Mouse (Mus musculus): ENCODE measurements around the gene Rrp7a.

Rrp7a gene

DNA sequence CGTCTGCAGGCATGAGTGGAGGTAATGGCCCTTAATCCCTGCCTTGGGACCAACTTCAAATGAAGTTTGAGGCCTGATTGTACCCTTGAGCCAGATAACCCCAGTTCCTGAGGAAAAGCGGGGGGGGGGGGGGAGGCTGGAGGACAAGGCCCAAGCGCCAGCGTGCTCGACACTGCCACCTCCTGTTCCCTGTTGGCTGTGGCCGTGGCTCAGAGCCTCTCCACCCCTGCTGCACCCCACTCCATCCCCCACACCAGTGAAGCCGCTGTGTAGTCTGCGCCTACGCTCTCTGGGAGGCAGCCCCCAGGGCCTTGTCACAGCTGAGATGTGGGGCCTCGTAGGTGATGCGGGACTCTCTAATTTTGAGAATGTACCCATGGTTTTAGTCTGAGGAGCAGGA is 9.7 kb downstream of the Rrp7a start:
- 7% methylated on average over 11 of the region's 11 CpGs for WGBS

DNA sequence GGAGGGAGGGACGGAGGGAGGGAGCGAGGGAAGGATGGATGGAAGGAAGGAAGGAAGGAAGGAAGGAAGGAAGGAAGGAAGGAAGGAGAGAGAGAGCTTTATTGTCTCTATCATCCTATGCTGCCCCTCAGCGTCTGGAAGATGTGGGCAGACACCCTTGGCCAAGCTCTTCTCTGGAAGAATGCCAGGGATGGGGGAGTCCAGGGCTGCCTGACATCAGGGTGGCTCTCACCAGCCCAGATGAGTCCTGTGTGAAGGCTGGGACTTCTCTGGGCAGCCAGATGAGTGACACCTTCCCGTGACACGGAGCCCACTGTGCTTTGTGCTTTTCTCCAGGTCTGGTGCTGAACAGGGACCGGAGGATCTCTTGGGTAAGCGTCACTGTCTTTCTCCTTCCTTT is 10.7 kb downstream of the Rrp7a start:
- WGBS = 89% methylated on average over 7 of the region's 7 CpGs

DNA sequence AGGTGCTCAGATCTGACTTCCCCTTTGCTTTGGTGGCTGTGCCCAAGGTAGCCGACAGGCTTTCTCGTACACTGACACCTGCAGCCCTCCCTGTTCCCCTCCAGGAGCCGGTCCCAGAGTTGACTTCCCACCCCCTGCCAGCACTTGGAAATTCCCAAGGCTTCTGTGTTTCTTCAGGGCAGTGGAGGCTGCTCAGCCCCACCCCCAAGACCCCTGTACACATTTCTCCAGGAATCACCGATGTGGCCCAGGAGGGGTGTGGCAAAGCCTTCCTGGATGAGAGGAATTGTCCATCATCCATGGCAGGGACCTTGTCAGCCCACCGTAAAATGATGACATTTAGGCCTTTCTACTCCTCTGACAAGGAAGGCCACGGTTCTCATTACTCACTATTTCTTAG is 11.3 kb downstream of the Rrp7a start:
- WGBS = 75% methylated on average over 6 of the region's 6 CpGs

DNA sequence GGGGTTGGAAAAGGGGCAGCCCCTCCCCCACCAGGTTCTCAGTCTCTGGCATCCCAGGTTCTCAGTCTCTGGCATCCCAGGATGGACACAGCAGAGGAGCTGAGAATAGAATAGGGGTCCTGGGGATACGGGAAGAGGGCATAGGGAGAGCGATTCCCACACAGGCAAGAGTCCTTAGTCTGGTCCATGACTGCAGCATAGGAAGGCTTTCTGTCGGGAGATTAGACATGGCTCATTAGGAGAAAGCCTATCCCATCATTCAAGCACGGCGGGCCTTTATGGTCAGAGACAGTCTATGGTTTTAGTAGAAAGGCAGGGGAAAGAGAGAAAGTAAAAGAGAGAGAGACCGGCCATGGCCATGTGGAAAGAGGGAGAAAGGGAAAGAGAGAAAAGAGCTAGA is 14.8 kb downstream of the Rrp7a start:
- WGBS = 75% methylated on average over 6 of the region's 6 CpGs

DNA sequence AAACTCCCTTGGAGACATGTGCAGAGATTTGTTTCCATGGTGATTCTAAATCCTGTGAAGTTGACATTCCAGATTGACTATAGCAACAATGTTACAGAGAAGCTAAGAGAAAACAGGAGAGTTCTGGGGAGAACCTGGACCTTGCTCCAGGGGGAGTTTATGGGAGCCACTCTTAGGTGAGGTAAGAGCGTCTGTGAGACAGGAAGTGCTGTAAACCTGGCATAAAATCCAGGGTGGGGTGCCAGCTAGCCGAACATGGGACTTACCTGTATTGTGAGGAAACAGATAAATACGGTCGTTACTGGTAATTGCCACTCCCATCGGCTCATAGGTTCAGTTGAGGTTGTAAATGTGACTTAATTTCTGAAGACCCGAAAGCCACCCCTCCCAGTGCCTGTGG is 16.2 kb downstream of the Rrp7a start:
- 81% methylated on average over 6 of the region's 6 CpGs for WGBS

DNA sequence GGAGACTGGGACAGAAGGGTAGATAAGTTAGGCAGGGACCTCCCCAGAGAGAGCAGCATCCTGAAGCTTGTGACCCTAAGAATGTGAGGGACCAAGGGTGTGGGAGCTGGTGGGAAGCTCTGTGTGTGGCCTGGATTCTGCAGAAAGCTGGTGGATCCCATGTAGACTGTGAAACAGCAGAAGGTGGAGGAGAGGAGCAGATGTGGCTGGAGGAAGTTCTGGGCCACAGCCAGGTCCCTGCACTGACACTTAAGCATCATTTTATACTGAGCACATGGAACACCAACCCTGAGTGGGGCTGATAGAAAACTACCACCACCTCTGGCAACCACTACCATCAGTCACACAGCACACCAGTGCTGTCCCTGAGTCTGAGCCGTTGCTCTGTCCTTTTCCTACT is 19.5 kb downstream of the Rrp7a start:
- 40% methylated on average over 1 of the region's 1 CpGs for WGBS

DNA sequence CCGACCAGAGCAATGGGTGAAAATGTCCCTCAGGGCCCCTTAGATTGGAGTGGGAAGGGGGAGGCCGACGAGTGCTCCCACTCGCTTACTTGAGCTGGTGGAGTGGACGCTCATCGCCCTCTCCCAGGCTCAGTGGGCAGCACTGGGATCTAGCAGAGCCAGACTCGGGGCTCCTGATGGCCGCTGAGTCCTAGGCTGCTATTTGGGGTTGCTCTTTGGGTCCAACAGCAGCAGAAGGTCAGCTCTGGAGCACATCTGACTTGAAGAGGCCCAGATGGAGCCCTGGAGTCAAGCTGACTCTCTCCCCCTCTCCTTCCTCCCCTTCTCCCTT is 22.3 kb downstream of the Rrp7a start:
- 30% methylated on average over 8 of the region's 8 CpGs for WGBS

DNA sequence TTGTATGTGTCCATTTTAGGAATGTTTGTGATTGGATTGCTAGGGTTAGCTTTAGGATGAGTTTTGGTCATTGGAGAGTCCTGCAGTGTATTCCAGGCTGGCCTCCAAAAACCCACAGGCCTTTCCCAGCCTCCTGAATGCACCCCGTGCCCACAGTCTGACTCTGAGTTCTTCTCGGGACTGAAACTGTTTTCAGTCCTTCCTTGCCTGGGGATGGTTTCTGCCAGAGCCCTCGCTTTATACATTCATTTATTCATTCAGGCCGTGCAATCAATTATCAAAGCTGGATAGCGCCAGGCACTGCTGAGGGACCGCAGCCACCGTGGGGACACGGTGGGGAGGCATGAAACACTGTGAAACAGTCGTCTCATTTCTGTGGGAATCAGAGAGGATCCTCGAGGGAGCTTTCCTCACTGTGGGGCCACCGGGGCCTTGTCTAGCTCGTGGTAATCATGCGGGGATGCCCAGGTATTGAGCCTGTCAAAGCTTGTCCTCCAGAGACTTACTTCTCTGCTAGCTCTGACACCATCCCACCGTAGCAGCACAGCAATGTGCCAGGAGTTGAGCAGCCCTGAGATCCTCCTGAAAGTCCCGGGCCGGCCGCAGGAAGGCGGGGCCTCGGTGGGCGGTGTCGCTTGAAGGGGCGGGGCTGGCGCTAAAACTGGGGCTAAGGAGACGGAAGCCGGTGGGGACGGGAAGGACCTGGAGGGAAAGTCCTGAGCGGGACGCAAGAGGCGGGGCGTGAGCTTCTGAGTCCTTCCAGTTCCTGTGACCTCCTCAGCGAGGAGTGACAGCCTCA is 22.9 kb downstream of the Rrp7a start:
- 34% methylated on average over 31 of the region's 31 CpGs for WGBS

DNA sequence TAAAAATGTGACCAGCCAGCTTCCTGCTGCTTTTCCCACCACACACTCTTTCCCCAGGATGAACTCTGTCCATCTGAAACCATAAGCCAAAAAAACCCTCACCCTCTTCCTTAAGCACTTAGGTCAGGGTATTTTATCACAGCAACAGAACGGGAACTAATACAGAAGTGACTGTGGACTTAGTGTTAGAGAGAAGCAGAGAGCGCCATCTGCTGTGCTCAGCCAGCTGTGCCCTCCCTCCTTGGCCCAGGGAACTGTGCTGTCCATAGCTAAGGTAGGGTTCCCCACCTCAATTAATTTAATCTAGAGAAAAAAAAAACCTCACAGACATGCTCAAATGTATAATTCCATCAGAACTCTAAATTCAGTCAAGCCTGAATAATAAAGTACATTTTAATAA is 26.7 kb downstream of the Rrp7a start:
- WGBS = 61% methylated on average over 2 of the region's 2 CpGs

DNA sequence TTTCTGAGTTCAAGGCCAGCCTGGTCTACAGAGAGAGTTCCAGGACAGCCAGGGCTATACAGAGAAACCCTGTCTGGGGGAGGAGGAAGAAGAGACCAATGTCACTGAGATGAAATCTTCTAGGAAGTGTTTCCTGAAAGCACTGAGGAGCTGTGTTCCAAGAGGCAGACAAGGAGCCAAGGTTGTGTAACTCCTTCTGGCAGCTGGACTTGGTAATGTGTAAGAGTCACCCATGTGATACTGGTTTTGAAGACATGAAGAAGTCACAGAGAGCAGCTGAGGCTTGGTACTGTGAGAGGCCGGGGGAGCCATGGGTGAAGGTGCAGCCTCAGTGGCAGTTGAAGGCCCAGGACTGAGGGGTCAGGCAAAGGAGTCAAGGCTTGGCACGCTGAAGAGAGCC is 28.9 kb downstream of the Rrp7a start:
- 84% methylated on average over 2 of the region's 2 CpGs for WGBS

DNA sequence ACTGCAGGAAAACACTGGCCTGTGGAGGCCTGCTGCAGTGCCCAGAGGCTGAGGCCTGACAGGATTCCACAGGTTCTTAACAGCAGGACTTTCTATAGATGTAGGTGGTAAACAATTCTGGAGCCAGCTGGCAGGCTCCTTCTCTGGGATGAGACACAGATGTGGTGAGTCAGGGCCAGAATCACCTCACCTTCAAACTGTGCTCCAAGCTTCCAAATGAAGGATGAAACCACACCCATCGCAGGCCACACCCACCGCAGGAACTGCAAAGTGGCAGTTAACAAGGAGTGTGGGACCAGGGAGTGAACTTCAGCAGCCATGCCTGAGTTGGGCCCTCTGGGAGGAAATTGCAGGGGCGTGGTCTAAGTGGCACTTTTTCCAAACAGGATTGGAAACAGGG is 31.7 kb downstream of the Rrp7a start:
- WGBS = 61% methylated on average over 3 of the region's 3 CpGs

DNA sequence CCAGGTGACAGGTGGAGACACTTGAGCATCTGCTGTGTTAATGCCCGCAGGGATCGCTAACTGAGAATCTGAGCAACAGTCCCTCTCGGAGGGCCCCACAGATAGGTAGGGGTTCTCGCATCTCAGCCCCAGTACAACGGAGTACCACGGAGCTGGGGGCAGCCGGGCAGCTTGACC is 33.3 kb downstream of the Rrp7a start, which contains the start of gene Serhl:
Gene Serhl (plus strand): TSS at position 78 of the 177 bp plus-strand sequence.
- 54% methylated on average over 7 of the region's 7 CpGs for WGBS

DNA sequence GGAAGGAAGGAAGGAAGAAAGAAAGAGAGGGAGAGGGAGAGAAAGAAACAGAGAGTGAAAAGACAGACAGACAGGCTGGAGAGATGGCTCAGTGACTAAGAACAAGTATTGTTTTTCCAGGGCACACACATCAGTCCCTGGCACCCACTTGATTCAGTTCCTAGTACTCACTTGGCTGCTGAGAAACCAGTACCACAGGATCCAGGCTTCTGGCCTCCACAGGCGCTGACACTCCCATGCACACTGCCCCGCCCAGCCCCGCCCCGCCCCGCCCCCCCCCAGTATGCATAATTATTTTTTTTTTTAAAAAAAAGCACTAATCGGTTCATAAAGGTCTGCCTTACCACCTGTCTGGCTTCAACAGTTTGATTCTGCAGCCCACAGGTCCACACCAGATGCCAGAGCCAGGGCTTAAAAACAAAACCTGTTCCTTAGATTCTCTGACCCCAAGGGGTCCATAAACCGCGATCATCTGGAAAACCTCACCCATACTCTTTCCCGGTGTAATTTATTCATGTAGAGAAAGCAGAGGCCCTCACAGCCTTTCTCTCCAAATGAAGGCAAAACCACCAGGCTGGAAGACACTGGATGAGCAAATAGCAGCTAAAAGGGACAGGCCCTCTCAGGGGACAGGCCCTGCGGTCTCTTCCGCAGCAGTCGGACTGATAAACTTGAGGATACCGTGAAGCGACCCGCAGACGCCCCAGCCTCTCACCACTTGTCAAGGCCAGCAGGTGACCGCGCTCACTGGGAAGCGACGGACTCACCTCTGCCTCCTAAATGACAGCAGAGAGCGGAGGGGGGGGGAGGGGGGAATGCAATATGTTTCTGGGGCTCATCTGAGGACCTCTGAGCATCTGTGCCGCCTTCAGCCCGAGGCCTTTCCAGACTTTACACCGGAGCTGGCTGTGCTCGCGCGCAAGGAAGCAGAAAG is 33.8 kb downstream of the Rrp7a start:
- WGBS = 41% methylated on average over 27 of the region's 27 CpGs

DNA sequence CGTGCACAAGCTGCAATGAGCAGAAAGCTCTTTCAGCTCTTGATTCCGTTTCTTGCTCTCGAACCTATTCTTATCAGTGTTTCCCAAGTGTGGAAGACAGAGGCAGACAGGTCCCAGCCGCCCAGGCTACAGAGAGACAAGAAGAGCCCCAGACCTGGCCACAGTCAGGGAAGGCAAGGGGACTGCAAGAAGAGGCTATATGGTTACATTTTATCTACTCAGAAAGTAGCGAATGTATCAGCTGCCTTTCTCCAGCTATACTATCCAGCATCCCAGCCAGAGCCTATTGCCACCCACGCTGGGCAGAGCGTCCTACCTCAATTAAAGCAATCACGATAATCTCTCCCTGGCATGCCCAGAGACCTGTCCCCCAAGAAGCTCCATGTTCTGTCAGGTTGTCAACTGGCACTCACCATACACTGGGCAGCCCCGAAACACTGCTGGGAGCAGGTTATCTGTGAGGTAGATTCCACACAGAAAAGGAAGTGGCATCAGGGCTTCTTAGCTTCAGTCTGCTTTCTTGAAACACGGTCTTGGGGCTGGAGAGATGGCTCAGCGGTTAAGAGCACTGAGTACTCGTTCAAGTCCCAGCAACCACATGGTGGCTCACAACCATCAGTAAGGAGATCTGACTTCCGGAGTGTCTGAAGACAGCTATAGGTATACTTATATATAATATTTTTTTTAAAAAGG is 35.8 kb downstream of the Rrp7a start:
- 85% methylated on average over 13 of the region's 13 CpGs for WGBS

DNA sequence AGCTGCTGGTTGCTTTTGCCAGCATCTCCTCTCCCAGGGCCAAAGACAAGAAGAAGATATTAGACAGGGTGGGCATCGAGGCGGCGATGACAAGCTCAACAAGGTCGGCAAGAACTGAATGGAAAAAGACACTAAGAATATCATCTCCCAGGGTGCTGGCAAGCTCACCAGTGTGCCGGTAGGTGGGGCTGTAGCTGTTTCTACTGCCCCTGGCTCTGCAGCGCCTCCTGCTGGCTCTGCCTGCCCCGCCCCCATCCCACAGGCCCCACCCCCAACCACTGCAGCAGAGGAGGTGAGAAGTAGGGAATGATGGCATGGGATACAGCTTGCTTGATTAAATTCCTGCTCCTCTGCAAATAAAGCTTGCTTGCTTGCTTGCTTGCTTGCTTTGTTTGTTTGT is 36.7 kb downstream of the Rrp7a start:
- 40% methylated on average over 7 of the region's 7 CpGs for WGBS

DNA sequence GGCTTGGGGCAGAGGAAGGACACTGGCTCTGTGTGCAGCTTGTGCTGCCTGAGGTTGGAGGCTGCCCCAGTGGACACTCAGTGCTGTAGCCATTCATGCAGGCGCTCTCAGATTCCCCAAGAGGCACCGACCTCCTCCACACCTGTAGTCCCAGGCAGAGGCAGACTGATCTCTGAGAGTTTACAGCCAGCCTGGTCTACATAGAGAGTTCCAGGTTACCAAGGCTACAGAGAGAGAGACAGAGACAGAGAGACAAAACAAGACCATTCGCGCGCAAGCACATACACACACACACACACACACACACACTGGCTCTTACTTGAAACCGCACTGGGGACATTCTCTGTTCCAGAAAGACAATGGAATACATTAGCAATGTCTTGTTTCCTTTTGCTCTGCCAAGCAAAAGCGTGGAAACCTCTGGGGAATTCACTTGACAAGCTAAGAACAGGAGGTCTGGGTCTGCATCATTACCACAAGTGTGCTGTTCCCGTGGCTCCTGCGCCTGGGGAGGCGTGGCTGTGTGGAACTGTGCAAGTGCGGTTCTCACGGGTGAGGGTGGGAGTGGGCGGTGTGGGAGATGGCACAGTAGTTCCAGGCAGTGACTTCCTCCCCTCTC is 38.5 kb downstream of the Rrp7a start:
- WGBS = 21% methylated on average over 13 of the region's 13 CpGs

DNA sequence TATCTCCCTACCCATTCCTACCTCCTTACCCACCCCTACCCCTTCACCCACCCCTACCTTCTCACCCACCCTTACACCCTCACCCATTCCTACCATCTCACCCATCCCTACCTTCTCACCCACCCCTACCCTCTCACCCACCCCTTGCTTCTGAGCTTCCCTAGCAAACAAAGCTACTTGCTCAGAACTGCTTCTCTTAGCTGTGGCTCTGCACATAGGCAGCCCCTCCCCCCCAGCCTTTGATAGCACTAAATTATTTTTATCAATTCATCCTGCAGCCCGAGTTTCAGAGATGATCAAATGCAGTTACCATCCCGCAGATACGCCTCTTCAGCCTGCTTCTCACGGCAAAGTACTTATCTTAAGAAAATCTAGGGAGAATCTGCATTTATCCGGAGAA is 39.1 kb downstream of the Rrp7a start:
- WGBS = 39% methylated on average over 5 of the region's 5 CpGs

DNA sequence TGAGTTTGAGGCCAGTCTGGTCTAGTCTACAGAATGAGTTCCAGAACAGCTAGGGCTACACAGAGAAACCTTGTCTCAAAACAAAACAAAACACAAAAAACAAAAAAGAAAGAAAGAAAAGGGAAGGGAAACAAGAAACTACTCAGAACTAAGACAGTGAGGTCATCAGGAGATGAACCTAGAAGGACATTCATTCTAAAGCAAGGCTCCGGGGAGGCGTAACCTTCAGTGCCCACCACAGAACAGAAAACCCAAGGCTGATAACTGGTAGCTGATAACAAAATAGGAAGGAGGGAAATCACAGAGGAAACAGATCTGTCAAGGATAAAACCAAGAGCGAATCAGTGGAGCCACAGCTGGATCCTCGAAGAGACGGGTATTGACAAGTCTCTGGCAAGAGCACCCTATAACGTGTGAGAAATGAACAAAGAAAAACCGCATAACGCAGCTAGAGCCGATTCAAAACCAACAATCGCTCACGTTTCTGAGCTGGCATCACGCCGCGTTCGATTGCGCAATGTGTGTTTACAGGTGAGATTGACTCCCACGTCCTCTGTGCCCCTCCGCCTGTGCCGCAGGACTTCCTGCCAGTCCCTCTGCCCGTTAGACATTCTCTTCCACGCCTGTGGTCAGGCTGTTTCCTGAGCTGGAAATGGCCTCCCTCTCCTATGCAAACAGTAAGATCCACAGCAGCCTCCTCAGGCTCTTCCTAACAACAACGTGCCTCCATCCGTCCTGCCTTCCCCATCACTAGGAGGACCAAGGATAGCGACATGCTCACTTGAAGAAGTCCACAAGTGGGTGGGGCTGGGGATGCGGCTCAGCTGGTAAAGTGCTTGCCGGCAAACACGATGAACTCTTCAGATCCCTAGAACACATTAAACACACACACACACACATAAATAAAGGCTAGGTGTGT is 46.7 kb downstream of the Rrp7a start:
- WGBS = 62% methylated on average over 27 of the region's 27 CpGs

DNA sequence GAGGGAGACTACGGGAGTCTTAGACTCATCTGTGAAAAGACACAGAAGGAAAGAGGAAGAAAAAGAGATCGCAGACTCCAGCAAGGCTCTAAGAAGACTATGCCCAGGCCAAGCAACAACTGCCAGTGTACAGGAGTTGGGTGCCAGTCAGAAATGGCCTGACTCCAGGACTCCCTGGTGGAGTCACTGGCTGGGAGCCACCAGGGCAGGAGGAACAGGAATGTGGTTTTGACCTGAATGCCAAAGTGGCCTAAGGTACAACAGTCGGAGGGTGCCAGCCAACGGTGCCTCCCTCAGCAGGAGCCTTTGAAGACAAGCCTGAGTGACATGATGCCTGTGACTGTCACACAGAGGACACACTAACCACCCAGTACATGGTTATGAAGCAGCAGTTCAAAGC is 48.4 kb downstream of the Rrp7a start:
- WGBS = 75% methylated on average over 4 of the region's 4 CpGs

DNA sequence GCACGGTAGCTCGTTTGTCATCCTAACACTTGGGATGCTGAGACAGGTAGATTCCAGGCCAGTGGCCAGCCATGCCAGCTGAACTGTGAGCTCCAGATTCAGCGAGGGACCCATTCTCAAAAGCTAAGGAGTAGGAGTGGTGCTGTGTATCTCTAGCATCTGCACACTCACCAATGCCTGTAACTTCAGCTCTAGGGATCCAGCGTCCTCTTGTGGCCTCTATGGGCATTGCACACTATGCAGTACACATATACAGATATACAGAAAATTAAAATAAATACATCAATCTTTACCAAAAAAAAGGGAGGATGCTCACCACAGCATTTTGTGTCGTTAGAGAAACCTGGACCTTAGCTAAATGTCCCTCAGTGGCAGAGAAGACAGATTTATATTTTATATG is 50.8 kb downstream of the Rrp7a start:
- 88% methylated on average over 5 of the region's 5 CpGs for WGBS

DNA sequence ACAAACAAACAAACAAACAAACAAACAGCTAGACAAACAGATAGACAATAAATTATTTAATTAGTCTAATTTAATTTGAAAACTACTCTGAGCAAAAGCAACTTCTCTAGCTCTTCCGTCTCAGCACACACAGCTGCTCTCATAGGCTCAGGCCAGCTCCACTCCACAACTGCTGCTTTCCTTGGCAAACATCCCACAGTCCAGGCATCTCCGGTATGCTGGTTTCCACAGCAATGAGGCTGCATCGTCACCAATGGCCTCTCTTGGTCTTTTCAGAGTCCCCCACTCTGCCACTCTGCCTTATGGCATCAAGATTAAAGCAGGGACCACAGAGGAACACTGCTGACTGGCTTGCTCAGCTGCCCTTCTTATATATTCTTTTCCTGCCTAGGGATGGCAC is 51.7 kb downstream of the Rrp7a start:
- WGBS = 44% methylated on average over 3 of the region's 3 CpGs
